Mouse (Mus musculus) megakaryocyte-erythroid progenitor cell, adult 5-6 weeks (primary cell): ENCODE measurements around the gene Jkamp. TPM values are rescaled to one million over a fixed set of nuclear protein-coding genes. Genes with fewer than 3 reads are reported as not detected.

Experiments
- ATAC-seq: replicated peaks from 2 replicates; pipeline ENCODE4 v1.8.0; 2016; ENCODE audit warnings: mild to moderate bottlenecking, inconsistent platforms; ENCODE audit not compliant: severe bottlenecking, poor library complexity, low FRiP score, low TSS enrichment
- total RNA-seq, 2 experiments: library from RNA; stranded (forward) in 1 of 2; stranded (reverse) in 1 of 2; fragments of 200-1000, 215-1000 nt in 1 of 2; fragments of >200 nt in 1 of 2; fragmentation: Nextera tagmentation in 1 of 2; gene quantifications; 2 replicates each; pipeline ENCODE4 v1.2.3; 2014 to 2017

Gene Jkamp
- total RNA-seq, 2 experiments from 2014 or later, result 10.9 to 25.1 TPM

- peak; percentile 0; the same call in 1 of the 2 replicates for ATAC-seq
Observed at GRCm38 (mm10) chr12:72084261-72085023, 947 bp upstream of the Jkamp start.

GRCm38 (mm10) chr12:72085024-72085328 lies 413 bp upstream of the Jkamp start:
- ATAC-seq, result peak; percentile 31

GRCm38 (mm10) chr12:72086166-72086825 lies 907 bp downstream of the Jkamp start:
- ATAC-seq, result no peak; the same call in 1 of the 2 replicates

- no peak for ATAC-seq
Observed at GRCm38 (mm10) chr12:72089802-72090201, 4.4 kb downstream of the Jkamp start.

GRCm38 (mm10) chr12:72096966-72097365 lies 11.6 kb downstream of the Jkamp start:
- no peak for ATAC-seq

GRCm38 (mm10) chr12:72102776-72103175 lies 17.4 kb downstream of the Jkamp start:
- no peak for ATAC-seq

GRCm38 (mm10) chr12:72104027-72104426 lies 18.6 kb downstream of the Jkamp start:
- ATAC-seq, result no peak

GRCm38 (mm10) chr12:72104525-72105281 lies 19.3 kb downstream of the Jkamp start:
- ATAC-seq, result peak; percentile 96

GRCm38 (mm10) chr12:72115126-72115525 lies 29.7 kb downstream of the Jkamp start:
- no peak for ATAC-seq

- no peak for ATAC-seq
Observed at GRCm38 (mm10) chr12:72115686-72116345, 30.4 kb downstream of the Jkamp start.

- no peak for ATAC-seq
Observed at GRCm38 (mm10) chr12:72129203-72129602, 43.8 kb downstream of the Jkamp start.

GRCm38 (mm10) chr12:72150786-72151185 lies 65.4 kb downstream of the Jkamp start:
- ATAC-seq, result no peak

Other genes starting within 250 kb of the Jkamp start
- gene Gpr135, start 14.5 kb upstream of the Jkamp start, total RNA-seq (2014; fragmentation: Nextera tagmentation), result not detected in 2 replicates
- gene Gpr135, start 14.5 kb upstream of the Jkamp start, total RNA-seq (2017), result not detected in 2 replicates
- gene L3hypdh, start 150 bp upstream of the Jkamp start, total RNA-seq (2014; fragmentation: Nextera tagmentation), result not detected in 2 replicates
- gene L3hypdh, start 150 bp upstream of the Jkamp start, total RNA-seq (2017), result 0.80 TPM in 1 of 2 replicates, not detected in the other
- not detected in 2 replicates for gene Ccdc175, start 99.4 kb downstream of the Jkamp start, total RNA-seq (2014; fragmentation: Nextera tagmentation)
- not detected in 2 replicates for gene Ccdc175, start 99.4 kb downstream of the Jkamp start, total RNA-seq (2017)